Mouse (Mus musculus) megakaryocyte, adult 5-6 weeks (primary cell): ENCODE measurements around the gene Gm9045. TPM values are rescaled to one million over a fixed set of nuclear protein-coding genes. Genes with fewer than 3 reads are reported as not detected.
"Not testable (repeated sequence)": the region's sequence is repeated elsewhere in the genome, so short reads cannot be mapped to it uniquely, and the experiment has no call there.

Source experiments
- ATAC-seq: 2 replicates; pipeline ENCODE4 v1.8.0; 2016; ENCODE audit warnings: mild to moderate bottlenecking, inconsistent platforms; ENCODE audit not compliant: poor library complexity, severe bottlenecking
- total RNA-seq, 2 experiments: library from RNA; stranded (forward) in 1 of 2; stranded (reverse) in 1 of 2; fragments of 153-499, 151-499 nt in 1 of 2; fragments of 221-1000, 200-1000 nt in 1 of 2; gene quantifications; 2 replicates each; pipeline versions ENCODE4 v1.2.3 to v1.2.4; 2015 to 2017

The Gm9045 gene
- total RNA-seq (2015) (0.20 and 0.23 TPM in 2 replicates), total RNA-seq (2017) (not detected in 2 replicates)

DNA sequence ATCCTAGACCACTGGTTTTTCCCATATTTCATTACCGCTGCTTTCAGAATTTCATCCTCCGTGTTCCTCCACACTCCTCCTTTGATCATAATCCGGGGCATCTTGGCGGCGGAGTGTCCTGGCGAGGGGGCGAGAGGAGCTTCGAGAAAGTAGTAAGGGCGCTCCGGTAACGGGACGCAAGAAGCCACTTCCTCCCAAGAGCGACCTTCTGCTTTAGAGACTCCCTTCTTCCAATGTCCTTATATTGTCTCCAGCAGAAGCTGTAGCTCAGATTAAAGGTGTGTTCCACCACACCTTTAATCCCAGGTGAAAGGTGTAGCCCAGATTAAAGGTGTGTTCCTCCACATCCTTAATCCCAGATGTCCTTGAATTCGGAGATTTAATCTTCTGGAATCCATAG lies at the start of gene Gm9045:
TSS of gene Gm9045 (minus strand) at position 101 of the 400 bp plus-strand sequence.
- ATAC-seq, result not testable (repeated sequence)

DNA sequence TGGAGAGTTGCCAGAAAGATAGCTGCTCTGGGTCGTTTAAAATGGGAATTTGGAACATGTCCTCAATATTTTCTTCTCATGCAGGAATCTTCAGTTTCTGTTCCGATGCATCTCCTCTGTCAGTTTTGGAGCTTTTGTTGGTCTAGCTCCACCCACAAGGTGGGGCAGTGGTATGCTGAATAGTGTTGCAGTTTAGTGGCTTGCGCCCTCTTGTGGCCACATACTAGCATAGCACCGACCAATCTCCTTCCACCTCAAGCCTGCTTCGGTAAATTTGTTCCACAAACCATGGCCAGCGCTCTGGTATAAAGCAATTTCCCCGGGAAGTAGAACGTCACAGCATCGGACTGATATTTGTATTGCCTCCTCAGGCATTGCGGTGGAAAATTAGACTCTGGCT lies 32.8 kb upstream of the Gm9045 start:
- peak; percentile 100 for ATAC-seq

DNA sequence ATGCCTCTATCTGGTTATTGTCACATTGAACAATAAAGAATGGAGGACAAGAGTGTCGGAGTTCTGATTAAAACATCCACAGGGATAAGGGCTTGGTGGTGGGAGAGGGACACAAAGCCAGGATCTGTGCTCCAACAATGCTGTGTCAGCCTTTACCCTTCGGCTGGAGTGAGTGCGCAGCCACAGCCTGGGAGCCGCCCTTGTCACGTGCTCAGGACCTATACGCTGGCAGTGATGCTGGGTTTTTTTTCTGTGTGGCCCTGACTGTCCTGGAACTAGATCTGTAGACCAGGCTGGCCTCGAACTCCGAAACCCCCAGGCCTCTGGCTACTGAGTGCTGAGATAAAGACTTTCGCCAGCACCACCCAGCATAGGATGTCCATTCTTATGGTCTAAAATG lies 31.9 kb upstream of the Gm9045 start:
- no peak for ATAC-seq

DNA sequence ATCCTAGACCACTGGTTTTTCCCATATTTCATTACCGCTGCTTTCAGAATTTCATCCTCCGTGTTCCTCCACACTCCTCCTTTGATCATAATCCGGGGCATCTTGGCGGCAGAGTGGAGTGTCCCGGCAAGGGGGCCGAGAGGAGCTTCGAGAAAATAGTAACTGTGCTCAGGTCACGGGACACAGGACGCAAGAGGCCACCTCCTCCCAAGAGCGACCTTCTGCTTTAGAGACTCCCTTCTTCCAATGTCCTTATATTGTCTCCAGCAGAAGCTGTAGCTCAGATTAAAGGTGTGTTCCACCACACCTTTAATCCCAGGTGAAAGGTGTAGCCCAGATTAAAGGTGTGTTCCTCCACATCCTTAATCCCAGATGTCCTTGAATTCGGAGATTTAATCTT lies 16.4 kb upstream of the Gm9045 start, which contains the start of gene Gm9049:
TSS of gene Gm9049 (minus strand) at position 101 of the 400 bp plus-strand sequence.
- not testable (repeated sequence) for ATAC-seq

DNA sequence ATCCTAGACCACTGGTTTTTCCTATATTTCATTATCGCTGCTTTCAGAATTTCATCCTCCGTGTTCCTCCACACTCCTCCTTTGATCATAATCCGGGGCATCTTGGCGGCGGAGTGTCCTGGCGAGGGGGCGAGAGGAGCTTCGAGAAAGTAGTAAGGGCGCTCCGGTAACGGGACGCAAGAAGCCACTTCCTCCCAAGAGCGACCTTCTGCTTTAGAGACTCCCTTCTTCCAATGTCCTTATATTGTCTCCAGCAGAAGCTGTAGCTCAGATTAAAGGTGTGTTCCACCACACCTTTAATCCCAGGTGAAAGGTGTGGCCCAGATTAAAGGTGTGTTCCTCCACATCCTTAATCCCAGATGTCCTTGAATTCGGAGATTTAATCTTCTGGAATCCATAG lies 10.9 kb upstream of the Gm9045 start, which contains the start of gene Gm9048:
TSS of gene Gm9048 (minus strand) at position 101 of the 400 bp plus-strand sequence.
- not testable (repeated sequence) for ATAC-seq

DNA sequence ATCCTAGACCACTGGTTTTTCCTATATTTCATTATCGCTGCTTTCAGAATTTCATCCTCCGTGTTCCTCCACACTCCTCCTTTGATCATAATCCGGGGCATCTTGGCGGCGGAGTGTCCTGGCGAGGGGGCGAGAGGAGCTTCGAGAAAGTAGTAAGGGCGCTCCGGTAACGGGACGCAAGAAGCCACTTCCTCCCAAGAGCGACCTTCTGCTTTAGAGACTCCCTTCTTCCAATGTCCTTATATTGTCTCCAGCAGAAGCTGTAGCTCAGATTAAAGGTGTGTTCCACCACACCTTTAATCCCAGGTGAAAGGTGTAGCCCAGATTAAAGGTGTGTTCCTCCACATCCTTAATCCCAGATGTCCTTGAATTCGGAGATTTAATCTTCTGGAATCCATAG lies 5.5 kb upstream of the Gm9045 start, which contains the start of gene Gm9046:
TSS of gene Gm9046 (minus strand) at position 101 of the 400 bp plus-strand sequence.
- ATAC-seq, result not testable (repeated sequence)

DNA sequence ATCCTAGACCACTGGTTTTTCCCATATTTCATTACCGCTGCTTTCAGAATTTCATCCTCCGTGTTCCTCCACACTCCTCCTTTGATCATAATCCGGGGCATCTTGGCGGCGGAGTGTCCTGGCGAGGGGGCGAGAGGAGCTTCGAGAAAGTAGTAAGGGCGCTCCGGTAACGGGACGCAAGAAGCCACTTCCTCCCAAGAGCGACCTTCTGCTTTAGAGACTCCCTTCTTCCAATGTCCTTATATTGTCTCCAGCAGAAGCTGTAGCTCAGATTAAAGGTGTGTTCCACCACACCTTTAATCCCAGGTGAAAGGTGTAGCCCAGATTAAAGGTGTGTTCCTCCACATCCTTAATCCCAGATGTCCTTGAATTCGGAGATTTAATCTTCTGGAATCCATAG lies 5.3 kb downstream of the Gm9045 start, which contains the start of gene Gm9044:
TSS of gene Gm9044 (minus strand) at position 101 of the 400 bp plus-strand sequence.
- not testable (repeated sequence) for ATAC-seq

DNA sequence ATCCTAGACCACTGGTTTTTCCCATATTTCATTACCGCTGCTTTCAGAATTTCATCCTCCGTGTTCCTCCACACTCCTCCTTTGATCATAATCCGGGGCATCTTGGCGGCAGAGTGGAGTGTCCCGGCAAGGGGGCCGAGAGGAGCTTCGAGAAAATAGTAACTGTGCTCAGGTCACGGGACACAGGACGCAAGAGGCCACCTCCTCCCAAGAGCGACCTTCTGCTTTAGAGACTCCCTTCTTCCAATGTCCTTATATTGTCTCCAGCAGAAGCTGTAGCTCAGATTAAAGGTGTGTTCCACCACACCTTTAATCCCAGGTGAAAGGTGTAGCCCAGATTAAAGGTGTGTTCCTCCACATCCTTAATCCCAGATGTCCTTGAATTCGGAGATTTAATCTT lies 10.8 kb downstream of the Gm9045 start, which contains the start of gene Gm9040:
TSS of gene Gm9040 (minus strand) at position 101 of the 400 bp plus-strand sequence.
- ATAC-seq, result not testable (repeated sequence)

DNA sequence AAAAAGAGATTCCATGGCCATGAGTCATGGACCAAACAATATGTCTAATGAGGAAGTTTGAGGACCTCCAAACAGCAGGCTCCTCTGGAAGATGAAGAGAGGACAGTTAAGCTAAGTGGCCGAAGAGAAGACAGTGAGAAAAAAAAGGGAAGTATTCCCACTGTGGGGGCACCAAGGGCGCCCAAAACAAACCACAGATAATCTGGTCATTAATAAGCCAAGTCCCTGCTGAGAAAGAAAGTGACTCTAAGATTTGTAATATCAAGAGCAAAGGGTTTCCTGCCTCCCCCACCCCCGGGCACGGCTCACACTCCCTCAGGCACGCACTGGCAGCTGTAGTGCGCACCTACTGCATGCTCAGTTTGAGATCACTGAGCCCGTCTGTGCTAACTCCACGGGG lies 18.6 kb downstream of the Gm9045 start:
- peak; percentile 69 for ATAC-seq

DNA sequence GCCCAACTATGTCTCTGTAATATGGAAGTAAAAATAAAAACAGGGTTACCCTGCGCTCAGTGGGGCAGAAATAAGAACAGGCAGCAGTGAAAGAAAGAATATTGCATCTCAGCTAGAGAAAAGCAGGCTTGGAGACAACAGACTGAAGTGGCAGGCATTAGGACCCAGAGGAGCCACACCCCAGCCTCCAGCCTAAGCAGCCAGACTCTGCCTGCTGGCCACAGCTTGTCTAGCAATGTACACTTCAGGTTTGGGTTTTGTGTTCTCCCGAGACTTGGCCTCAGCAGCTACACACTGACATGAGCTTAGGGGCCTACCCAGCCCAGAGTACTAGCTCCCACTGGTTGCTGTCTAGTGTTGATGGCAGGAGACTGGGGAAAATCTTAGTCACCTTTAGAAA lies 35.5 kb downstream of the Gm9045 start:
- ATAC-seq, result peak; percentile 60

DNA sequence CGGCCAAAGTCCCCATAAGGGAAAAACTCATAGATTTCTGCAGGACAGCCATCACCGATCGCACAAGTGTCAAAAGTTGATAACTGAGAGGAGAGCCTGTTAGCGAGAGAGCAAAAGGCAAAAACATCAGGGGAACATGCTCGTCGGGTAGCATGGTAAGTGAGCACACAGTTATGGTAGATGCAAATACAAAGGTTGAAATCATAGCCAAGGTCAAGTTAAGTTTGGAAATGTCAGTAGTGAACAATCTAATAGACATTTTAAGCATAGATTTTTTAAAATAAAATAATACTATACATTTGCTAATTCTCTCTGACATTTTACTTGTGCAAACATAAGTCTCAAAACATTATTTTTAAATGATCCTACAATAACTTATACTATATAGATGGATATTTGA lies 42.7 kb downstream of the Gm9045 start, which contains the start of gene Iltifb:
TSS of gene Iltifb (minus strand) at position 101 of the 400 bp plus-strand sequence.
- no peak for ATAC-seq

Other genes starting within 250 kb of the Gm9045 start
- gene Mdm1, start 196.0 kb downstream of the Gm9045 start, total RNA-seq (2015), result 14.9 and 16.4 TPM in 2 replicates
- 21.1 and 49.6 TPM in 2 replicates for gene Mdm1, start 196.0 kb downstream of the Gm9045 start, total RNA-seq (2017)
- gene Il22, start 132.9 kb downstream of the Gm9045 start, total RNA-seq (2015), result not detected in 2 replicates
- gene Il22, start 132.9 kb downstream of the Gm9045 start, total RNA-seq (2017), result not detected in 2 replicates
- not detected in 2 replicates for gene Gm32717, start 97.1 kb downstream of the Gm9045 start, total RNA-seq (2015)
- gene Gm32717, start 97.1 kb downstream of the Gm9045 start, total RNA-seq (2017), result 0.08 and 0.11 TPM in 2 replicates
- gene Gm32802, start 79.1 kb downstream of the Gm9045 start, total RNA-seq (2015), result not detected in 2 replicates
- gene Gm32802, start 79.1 kb downstream of the Gm9045 start, total RNA-seq (2017), result 0.08 and 0.11 TPM in 2 replicates
- gene Iltifb, start 42.8 kb downstream of the Gm9045 start, total RNA-seq (2015), result not detected in 2 replicates
- not detected in 2 replicates for gene Iltifb, start 42.8 kb downstream of the Gm9045 start, total RNA-seq (2017)
- gene Gm9040, start 10.9 kb downstream of the Gm9045 start, total RNA-seq (2015), result not detected in 2 replicates
- gene Gm9040, start 10.9 kb downstream of the Gm9045 start, total RNA-seq (2017), result not detected in 2 replicates
- not detected in 2 replicates for gene Gm9044, start 5.4 kb downstream of the Gm9045 start, total RNA-seq (2015)
- not detected in 2 replicates for gene Gm9044, start 5.4 kb downstream of the Gm9045 start, total RNA-seq (2017)
- gene Gm9046, start 5.4 kb upstream of the Gm9045 start, total RNA-seq (2015), result not detected in 2 replicates
- gene Gm9046, start 5.4 kb upstream of the Gm9045 start, total RNA-seq (2017), result not detected in 2 replicates
- not detected in 2 replicates for gene Gm9048, start 10.8 kb upstream of the Gm9045 start, total RNA-seq (2015)
- gene Gm9048, start 10.8 kb upstream of the Gm9045 start, total RNA-seq (2017), result 0.04 and 0.15 TPM in 2 replicates
- gene Gm9049, start 16.3 kb upstream of the Gm9045 start, total RNA-seq (2015), result 0.20 and 0.23 TPM in 2 replicates
- not detected in 2 replicates for gene Gm9049, start 16.3 kb upstream of the Gm9045 start, total RNA-seq (2017)
- 0.94 and 1.9 TPM in 2 replicates for gene Ifng, start 103.2 kb upstream of the Gm9045 start, total RNA-seq (2015)
- 1.6 and 2.6 TPM in 2 replicates for gene Ifng, start 103.2 kb upstream of the Gm9045 start, total RNA-seq (2017)